Mouse (Mus musculus) hindbrain, postnatal 0 days (tissue): ENCODE data around the gene Upk3bl. TPM values are rescaled to one million over a fixed set of nuclear protein-coding genes. Genes with fewer than 3 reads are reported as not detected.

Source experiments
- ATAC-seq: fragments of 200-750 bp; cut with Nextera tagmentation; 2 replicates; pipeline ENCODE4 v1.8.0; 2017; ENCODE audit warnings: mild to moderate bottlenecking, moderate TSS enrichment, moderate library complexity
- DNase-seq: peaks from one replicate; pipeline ENCODE4 v3.0.0-alpha.2; 2015; ENCODE audit warnings: low spot score
- H3K27ac ChIP-seq: fragments of 300-500 bp; sonication (generic); 2 replicates; pipeline ENCODE4 v1.5.1; 2014; ENCODE audit warnings: mild to moderate bottlenecking
- H3K27me3 ChIP-seq: fragments of 300-500 bp; sonication (generic); 2 replicates; pipeline ENCODE4 v1.6.1; 2014; ENCODE audit warnings: low read length, mixed read lengths; ENCODE audit not compliant: insufficient read depth
- H3K36me3 ChIP-seq: fragments of 300-500 bp; sonication (generic); 2 replicates; pipeline ENCODE4 v1.6.1; 2014; ENCODE audit warnings: low read length, mixed read lengths; ENCODE audit not compliant: insufficient read depth
- H3K4me1 ChIP-seq: fragments of 300-500 bp; sonication (generic); 2 replicates; pipeline ENCODE4 v1.6.1; 2014; ENCODE audit warnings: antibody characterized with exemption, low read length, mixed read lengths; ENCODE audit not compliant: insufficient read depth
- H3K4me2 ChIP-seq: fragments of 300-500 bp; sonication (generic); 2 replicates; pipeline ENCODE4 v1.6.1; 2014; ENCODE audit warnings: low read depth, mild to moderate bottlenecking, low read length, moderate library complexity, mixed read lengths
- H3K4me3 ChIP-seq: fragments of 300-500 bp; sonication (generic); 2 replicates; pipeline ENCODE4 v1.5.1; 2014; ENCODE audit warnings: low read length
- H3K9ac ChIP-seq: fragments of 300-500 bp; sonication (generic); replicated peaks from 2 replicates; pipeline ENCODE4 v1.6.1; 2014; ENCODE audit warnings: mild to moderate bottlenecking, low read length, moderate library complexity, mixed read lengths
- H3K9me3 ChIP-seq: fragments of 300-500 bp; sonication (generic); 2 replicates; pipeline ENCODE4 v1.6.1; 2016; ENCODE audit warnings: low read length, mixed read lengths
- CTCF ChIP-seq: IDR thresholded peaks from 2 replicates; pipeline ENCODE4 v1.5.1; 2016; ENCODE audit warnings: antibody characterized with exemption, control low read depth, low read depth
- WGBS: fragments of 180-500 bp; shearing (Covaris S2); extraction: QIAGEN DNeasy Blood & Tissue Kit; methylation state at CpG from one replicate; pipeline ENCODE4 v1.1.7; 2014; 5-methylcytosine and 5-hydroxymethylcytosine counted together
- polyA plus RNA-seq: library from polyadenylated mRNA; unstranded; fragments of >200 nt; fragmentation: Nextera tagmentation; extraction: Ambion mirVana; gene quantifications from 2 replicates; pipeline ENCODE4 v1.2.1, GENCODE M21; 2015
- total RNA-seq: library from RNA; depleted of rRNA; stranded (reverse); fragments of >200 nt; gene quantifications from 2 replicates; pipeline ENCODE4 v1.2.3, GENCODE M21; 2014

Upk3bl gene
- total and polyA plus RNA-seq, 2 experiments from 2014 or later = 0.14 TPM; not detected in 1

- H3K36me3 ChIP-seq = peaks cover 24% of the 10 kb centered on the region
- no peak overlapping the region for H3K4me2 ChIP-seq
- no peak overlapping the region for H3K4me3 ChIP-seq
- DNase-seq (no peak), ATAC-seq (no peak)
- no peak overlapping the region for H3K27ac ChIP-seq
- H3K9ac ChIP-seq = no peak overlapping the region
- TF ChIP-seq CTCF = no peak
- no peaks in the 10 kb centered on the region for H3K27me3 ChIP-seq
- WGBS = 74% methylated on average over 1 of the region's 1 CpGs
- H3K4me1 ChIP-seq = no peaks in the 10 kb centered on the region
- no peaks in the 10 kb centered on the region for H3K9me3 ChIP-seq
These were observed 19.0 kb upstream of the Upk3bl start for GRCm38 (mm10) chr5:136035285-136035684.

- H3K4me3 ChIP-seq = no peak overlapping the region
- no peak for TF ChIP-seq CTCF
- ATAC-seq = no peak
These were observed 17.6 kb upstream of the Upk3bl start for GRCm38 (mm10) chr5:136036667-136037066.

GRCm38 (mm10) chr5:136038258-136039214 is 15.8 kb upstream of the Upk3bl start, which contains the start of gene Upk3b:
TSS of gene Upk3b (plus strand) at chr5:136038496.
- no peak within 1 kb of the TSS for H3K4me2 ChIP-seq
- no peaks in the 10 kb centered on the region for H3K36me3 ChIP-seq
- no peak within 1 kb of the TSS for H3K9ac ChIP-seq
- H3K4me1 ChIP-seq = no peaks in the 10 kb centered on the region
- H3K27ac ChIP-seq = no peak within 1 kb of the TSS
- no peak for DNase-seq
- no peak within 1 kb of the TSS for H3K4me3 ChIP-seq
- H3K27me3 ChIP-seq = no peaks in the 10 kb centered on the region
- WGBS = 88% methylated on average over 17 of the region's 17 CpGs
- ATAC-seq = no peak
- TF ChIP-seq CTCF = no peak
- H3K9me3 ChIP-seq = no peaks in the 10 kb centered on the region

More at GRCm38 (mm10) chr5:136036667-136037066, 17.6 kb upstream of the Upk3bl start:
- 86% methylated on average over 1 of the region's 1 CpGs for WGBS
- Histone ChIP-seq H3K36me3 (peaks cover 11% of the 10 kb centered on the region; the same call in 1 of the 2 replicates), H3K27me3 (no peaks in the 10 kb centered on the region), H3K27ac (no peak overlapping the region), H3K4me2 (no peak overlapping the region), H3K9me3 (no peaks in the 10 kb centered on the region), H3K9ac (no peak overlapping the region), H3K4me1 (no peaks in the 10 kb centered on the region)
- no peak for DNase-seq

- no peaks in the 10 kb centered on the region for H3K27me3 ChIP-seq
- H3K4me1 ChIP-seq = no peaks in the 10 kb centered on the region
- ATAC-seq (no peak), DNase-seq (no peak)
- no peak for TF ChIP-seq CTCF
- no peaks in the 10 kb centered on the region for H3K9me3 ChIP-seq
- H3K27ac ChIP-seq = no peak overlapping the region
- H3K4me3 ChIP-seq = no peak overlapping the region
- no peaks in the 10 kb centered on the region for H3K36me3 ChIP-seq
- no peak overlapping the region for H3K9ac ChIP-seq
- no peak overlapping the region for H3K4me2 ChIP-seq
- WGBS = 42% methylated on average over 5 of the region's 5 CpGs
These were observed 14.1 kb upstream of the Upk3bl start for GRCm38 (mm10) chr5:136040210-136040609.

- no peak overlapping the region for H3K4me2 ChIP-seq
- no peaks in the 10 kb centered on the region for H3K36me3 ChIP-seq
- DNase-seq = no peak
- no peaks in the 10 kb centered on the region for H3K9me3 ChIP-seq
- no peak for ATAC-seq
- no peak overlapping the region for H3K27ac ChIP-seq
- H3K27me3 ChIP-seq = no peaks in the 10 kb centered on the region
- TF ChIP-seq CTCF = no peak
- no peak overlapping the region for H3K4me3 ChIP-seq
- WGBS = 33% methylated on average over 2 of the region's 2 CpGs
- no peak overlapping the region for H3K9ac ChIP-seq
- H3K4me1 ChIP-seq = no peaks in the 10 kb centered on the region
These were observed 13.0 kb upstream of the Upk3bl start for GRCm38 (mm10) chr5:136041260-136041659.

GRCm38 (mm10) chr5:136041666-136042065 is 12.6 kb upstream of the Upk3bl start:
- no peak for DNase-seq
- WGBS = 94% methylated on average over 8 of the region's 8 CpGs
- no peaks in the 10 kb centered on the region for H3K9me3 ChIP-seq
- H3K4me3 ChIP-seq = no peak overlapping the region
- H3K4me2 ChIP-seq = no peak overlapping the region
- H3K4me1 ChIP-seq = no peaks in the 10 kb centered on the region
- no peak for ATAC-seq
- no peak overlapping the region for H3K27ac ChIP-seq
- no peaks in the 10 kb centered on the region for H3K36me3 ChIP-seq
- TF ChIP-seq CTCF = no peak
- no peak overlapping the region for H3K9ac ChIP-seq
- H3K27me3 ChIP-seq = no peaks in the 10 kb centered on the region

- Histone ChIP-seq H3K9me3 (no peaks in the 10 kb centered on the region), H3K4me1 (no peaks in the 10 kb centered on the region), H3K27me3 (no peaks in the 10 kb centered on the region), H3K27ac (no peak overlapping the region), H3K4me2 (no peak overlapping the region), H3K4me3 (no peak overlapping the region), H3K9ac (no peak overlapping the region), H3K36me3 (no peaks in the 10 kb centered on the region)
- ATAC-seq (no peak), DNase-seq (no peak)
- TF ChIP-seq CTCF = peak; percentile 32
- WGBS = 76% methylated on average over 13 of the region's 13 CpGs
These were observed 9.4 kb upstream of the Upk3bl start for GRCm38 (mm10) chr5:136044865-136045264.
